Mouse (Mus musculus): ENCODE measurements around the gene Gfra1. TPM values are rescaled to one million over a fixed set of nuclear protein-coding genes. Genes with fewer than 3 reads are reported as not detected.

Gfra1 gene
- total and polyA plus RNA-seq, 3 experiments, result not detected

DNA sequence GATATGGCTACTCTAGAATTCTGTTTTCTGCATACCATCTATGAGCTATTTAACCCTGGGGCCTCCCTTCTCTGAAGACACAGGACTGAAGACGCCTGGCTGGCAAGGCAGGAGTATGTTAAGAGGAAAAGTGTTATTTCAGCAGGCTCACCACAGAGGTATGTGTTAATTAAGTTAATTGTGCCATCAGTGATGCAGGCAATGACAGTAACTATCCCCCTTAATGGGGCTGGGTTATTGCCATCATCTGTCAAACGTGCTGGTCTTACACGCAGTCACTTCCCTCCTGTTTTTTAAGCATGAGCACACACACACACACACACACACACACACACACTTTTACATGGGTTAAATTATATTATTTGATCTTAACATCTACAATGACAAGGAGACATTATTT is 8.0 kb upstream of the Gfra1 start:
- Histone ChIP-seq H3K4me3 (replicated peaks in 1 of 3; ENCODE audit: low read depth in 2 of 3, low read length in 2 of 3, poor library complexity in 1 of 3) (no peak overlapping the region), H3K9ac (ENCODE audit: insufficient read depth, low read depth) (no peak overlapping the region), H3K27me3 (replicated peaks) (no peaks in the 10 kb centered on the region), H3K4me1 (ENCODE audit: control insufficient read depth in 1 of 2, insufficient read depth in 2 of 2) (peaks cover 0 to 10% of the 10 kb centered on the region in 2 experiments; a peak in 2 of 4 replicates), H3K27ac (ENCODE audit: insufficient read depth, low read depth) (no peak overlapping the region), H3K9me3 (replicated peaks; ENCODE audit: low read length) (peaks cover 10% of the 10 kb centered on the region), H3K79me2 (replicated peaks; ENCODE audit: control insufficient read depth, extremely low read depth, insufficient read depth, poor library complexity, severe bottlenecking) (no peaks in the 10 kb centered on the region), H3K4me2 (ENCODE audit: insufficient read depth, low read depth, poor library complexity, severe bottlenecking) (no peak overlapping the region), H3K36me3 (replicated peaks in 1 of 2; ENCODE audit: control insufficient read depth in 1 of 2, insufficient read depth in 1 of 2, low read length in 1 of 2) (no peaks in the 10 kb centered on the region)
- TF ChIP-seq CTCF (conservative IDR thresholded peaks at IDR 0.05 in 1 of 2, IDR thresholded peaks at IDR 0.05 in 1 of 2; ENCODE audit: low read depth in 2 of 2, low read length in 2 of 2), result no peak
- no peak for TF ChIP-seq ZNF384 (IDR thresholded peaks at IDR 0.05; ENCODE audit: low read depth, low read length)
- no peak for TF ChIP-seq SMC3 (IDR thresholded peaks at IDR 0.05; ENCODE audit: low read depth, low read length)
- TF ChIP-seq POLR2A (IDR thresholded peaks at IDR 0.05; ENCODE audit: low read depth, low read length), result no peak
- TF ChIP-seq TCF12 (IDR thresholded peaks at IDR 0.05; ENCODE audit: low read depth, low read length), result no peak
- no peak for TF ChIP-seq USF1 (IDR thresholded peaks at IDR 0.05; ENCODE audit: low read depth, low read length)
- TF ChIP-seq USF2 (conservative IDR thresholded peaks at IDR 0.05; ENCODE audit: low read depth, low read length), result no peak
- TF ChIP-seq UBTF (IDR thresholded peaks at IDR 0.05; ENCODE audit: low read depth, low read length), result no peak
- TF ChIP-seq JUND (conservative IDR thresholded peaks at IDR 0.05; ENCODE audit: low read depth, low read length), result no peak
- TF ChIP-seq MEF2A (IDR thresholded peaks at IDR 0.05; ENCODE audit: borderline replicate concordance, low read depth, low read length), result no peak
- dilution Hi-C loops (cut with MboI; ENCODE audit: extremely low pct_ligation_motif_present, extremely low pct_unique_long_range_greater_than_20kb, low sequenced_read_pairs), result no loop called here
- no peak for DNase-seq (ENCODE audit: extremely low read depth)
- in situ Hi-C loops (cut with MboI; ENCODE audit: low pct_ligation_motif_present, low pct_unique_long_range_greater_than_20kb, low sequenced_read_pairs), result loop anchor here (25.0 kb wide), 1 partner anchor 401 kb away; no protein-coding TSS in a partner anchor

DNA sequence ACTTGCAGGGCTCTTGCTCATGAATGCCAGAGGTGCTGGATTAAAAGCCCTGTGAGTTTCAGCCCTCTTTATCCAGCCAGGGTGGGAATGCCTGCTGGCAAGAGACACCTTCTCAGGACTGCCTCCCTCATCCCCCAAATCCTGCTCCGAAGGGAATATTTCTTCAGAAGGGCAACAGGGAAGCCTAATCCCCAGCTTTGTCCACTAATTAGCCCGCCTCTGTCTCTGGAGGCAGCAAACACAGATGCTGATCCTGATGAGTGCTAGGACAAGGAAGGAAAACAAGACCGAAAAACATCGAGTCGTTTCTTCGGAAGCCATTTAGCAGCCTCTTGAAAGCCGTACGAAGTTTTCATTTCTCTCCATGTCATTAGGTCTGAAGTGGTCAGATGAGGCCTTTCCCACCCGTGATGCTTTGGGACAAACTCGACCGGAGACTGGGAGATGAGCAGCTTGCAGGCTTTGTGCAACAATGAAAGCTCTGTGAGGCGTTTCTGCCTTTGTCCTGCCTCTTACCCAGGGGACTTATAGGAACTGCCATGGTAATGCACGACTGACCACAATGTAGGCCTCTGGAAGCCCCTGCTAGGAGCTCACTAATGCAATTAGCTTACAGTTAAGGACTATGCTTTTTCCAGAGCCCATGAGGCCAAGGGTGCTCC is 4.8 kb upstream of the Gfra1 start:
- no peak for DNase-seq (ENCODE audit: extremely low read depth)
- TF ChIP-seq IRF4 (IDR thresholded peaks at IDR 0.05; ENCODE audit: low read depth, low read length) (no peak), NRF1 (IDR thresholded peaks at IDR 0.05; ENCODE audit: low read depth, low read length) (no peak), CHD1 (IDR thresholded peaks at IDR 0.05; ENCODE audit: low read depth, low read length) (no peak), CTCF (conservative IDR thresholded peaks at IDR 0.05 in 1 of 2, IDR thresholded peaks at IDR 0.05 in 1 of 2; ENCODE audit: low read depth in 2 of 2, low read length in 2 of 2) (no peak), RAD21 (IDR thresholded peaks at IDR 0.05; ENCODE audit: low read depth, low read length) (no peak), ELF1 (IDR thresholded peaks at IDR 0.05; ENCODE audit: low read depth, low read length) (no peak), MYC (IDR thresholded peaks at IDR 0.05; ENCODE audit: low read depth, low read length) (no peak), CHD2 (IDR thresholded peaks at IDR 0.05; ENCODE audit: low read length) (no peak), MXI1 (IDR thresholded peaks at IDR 0.05; ENCODE audit: low read depth, low read length) (no peak)
- Histone ChIP-seq H3K79me2 (replicated peaks; ENCODE audit: control insufficient read depth, extremely low read depth, insufficient read depth, poor library complexity, severe bottlenecking) (no peaks in the 10 kb centered on the region), H3K9ac (ENCODE audit: insufficient read depth, low read depth) (no peak overlapping the region), H3K27me3 (replicated peaks) (no peaks in the 10 kb centered on the region), H3K36me3 (replicated peaks in 1 of 2; ENCODE audit: control insufficient read depth in 1 of 2, insufficient read depth in 1 of 2, low read length in 1 of 2) (no peaks in the 10 kb centered on the region), H3K4me2 (ENCODE audit: insufficient read depth, low read depth, poor library complexity, severe bottlenecking) (no peak overlapping the region), H3K4me3 (replicated peaks in 1 of 3; ENCODE audit: low read depth in 2 of 3, low read length in 2 of 3, poor library complexity in 1 of 3) (no peak overlapping the region), H3K9me3 (replicated peaks; ENCODE audit: low read length) (peaks cover 2% of the 10 kb centered on the region), H3K4me1 (ENCODE audit: control insufficient read depth in 1 of 2, insufficient read depth in 2 of 2) (peaks cover 0 to 5% of the 10 kb centered on the region in 2 experiments; a peak in 2 of 4 replicates), H3K27ac (ENCODE audit: insufficient read depth, low read depth) (no peak overlapping the region)
- in situ Hi-C loops (cut with MboI; ENCODE audit: low pct_ligation_motif_present, low pct_unique_long_range_greater_than_20kb, low sequenced_read_pairs), result loop anchor here (25.0 kb wide), 1 partner anchor 398 kb away; no protein-coding TSS in a partner anchor
- dilution Hi-C loops (cut with MboI; ENCODE audit: extremely low pct_ligation_motif_present, extremely low pct_unique_long_range_greater_than_20kb, low sequenced_read_pairs), result no loop called here
